Mouse (Mus musculus) CH12F3 (cell line): ENCODE results near the gene Ift88.
"Not testable (repeated sequence)": the region's sequence is repeated elsewhere in the genome, so short reads cannot be mapped to it uniquely, and the experiment has no call there.

Experiments
- in situ Hi-C: fragments of 300-500 bp; cut with MboI; formaldehyde crosslinking; loops from 2 replicates; pipeline ENCODE4 v1.14.3; 2020; ENCODE audit warnings: low sequenced_read_pairs

The Ift88 gene

GRCm38 (mm10) chr14:57430451-57430850 is 6.6 kb downstream of the Ift88 start:
- in situ Hi-C loops, result no loop called here

- in situ Hi-C loops, result no loop called here
Observed at GRCm38 (mm10) chr14:57452516-57452915, 28.7 kb downstream of the Ift88 start.

- in situ Hi-C loops, result no loop called here
Observed at GRCm38 (mm10) chr14:57459883-57460282, 36.0 kb downstream of the Ift88 start.

- in situ Hi-C loops, result not testable (repeated sequence)
Observed at GRCm38 (mm10) chr14:57460326-57460725, 36.5 kb downstream of the Ift88 start.

GRCm38 (mm10) chr14:57462871-57463270 is 39.0 kb downstream of the Ift88 start:
- in situ Hi-C loops, result no loop called here

GRCm38 (mm10) chr14:57475057-57475456 is 51.2 kb downstream of the Ift88 start:
- in situ Hi-C loops, result no loop called here

GRCm38 (mm10) chr14:57482262-57482661 is 58.4 kb downstream of the Ift88 start:
- in situ Hi-C loops, result no loop called here

GRCm38 (mm10) chr14:57484183-57484582 is 60.3 kb downstream of the Ift88 start:
- in situ Hi-C loops, result no loop called here

GRCm38 (mm10) chr14:57489696-57490095 is 65.8 kb downstream of the Ift88 start:
- in situ Hi-C loops, result no loop called here

GRCm38 (mm10) chr14:57493840-57494239 is 70.0 kb downstream of the Ift88 start:
- in situ Hi-C loops, result no loop called here

GRCm38 (mm10) chr14:57503729-57504128 is 79.9 kb downstream of the Ift88 start:
- in situ Hi-C loops, result no loop called here

- in situ Hi-C loops, result no loop called here
Observed at GRCm38 (mm10) chr14:57509554-57509953, 85.7 kb downstream of the Ift88 start.

GRCm38 (mm10) chr14:57515156-57515762 is 91.4 kb downstream of the Ift88 start:
- in situ Hi-C loops, result no loop called here

- in situ Hi-C loops, result no loop called here
Observed at GRCm38 (mm10) chr14:57517001-57517400, 93.1 kb downstream of the Ift88 start.

GRCm38 (mm10) chr14:57523762-57524161 is 99.9 kb downstream of the Ift88 start:
- in situ Hi-C loops, result no loop called here

GRCm38 (mm10) chr14:57524671-57525387 is 101.0 kb downstream of the Ift88 start, which contains the start of gene Il17d:
Il17d (plus strand) TSS chr14:57524777.
- in situ Hi-C loops, result no loop called here

- in situ Hi-C loops, result no loop called here
Observed at GRCm38 (mm10) chr14:57525388-57526049, 101.7 kb downstream of the Ift88 start.

GRCm38 (mm10) chr14:57526050-57526623 is 102.3 kb downstream of the Ift88 start:
- in situ Hi-C loops, result no loop called here

GRCm38 (mm10) chr14:57527122-57527521 is 103.3 kb downstream of the Ift88 start:
- in situ Hi-C loops, result no loop called here

- in situ Hi-C loops, result no loop called here
Observed at GRCm38 (mm10) chr14:57527598-57527997, 103.7 kb downstream of the Ift88 start.

- in situ Hi-C loops, result no loop called here
Observed at GRCm38 (mm10) chr14:57529086-57529785, 105.4 kb downstream of the Ift88 start.
